Mouse (Mus musculus): ENCODE data around the gene Tle3. TPM values are rescaled to one million over a fixed set of nuclear protein-coding genes. Genes with fewer than 3 reads are reported as not detected.

The Tle3 gene
- polyA plus RNA-seq, 1 experiment = 205 TPM

DNA sequence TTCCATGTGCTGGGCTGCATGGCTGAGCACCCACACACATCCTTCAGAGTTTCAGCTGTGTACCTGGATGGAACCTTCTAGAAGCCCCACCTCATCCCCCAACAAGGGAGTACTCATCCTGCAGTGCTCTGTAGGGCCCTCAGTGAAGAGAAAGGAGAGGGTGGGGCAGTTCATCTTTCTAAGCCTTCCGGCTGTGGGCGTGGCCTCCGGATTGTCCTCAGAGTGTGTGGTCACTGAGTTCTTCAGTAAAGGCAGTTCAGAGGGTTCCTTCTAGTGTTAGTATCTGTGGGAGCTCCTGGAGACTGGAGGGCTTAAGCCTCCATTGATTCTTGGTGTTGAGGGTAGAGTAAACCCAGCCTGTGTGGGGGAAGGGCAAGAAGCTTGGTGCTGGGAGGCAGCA, 22.9 kb downstream of the Tle3 start:
- H3K4me3 ChIP-seq (ENCODE audit: control insufficient read depth, insufficient read depth, low read length) = no peak overlapping the region
- WGBS = 94% methylated on average over 3 of the region's 3 CpGs
- TF ChIP-seq CTCF (IDR thresholded peaks at IDR 0.05; ENCODE audit: borderline replicate concordance, control insufficient read depth, extremely low read depth, insufficient read depth, low read length, poor library complexity) = no peak
- H3K36me3 ChIP-seq (ENCODE audit: control insufficient read depth, insufficient read depth, low read length) = peaks cover 73% of the 10 kb centered on the region
- H3K27me3 ChIP-seq (ENCODE audit: control insufficient read depth, insufficient read depth, low read length) = no peaks in the 10 kb centered on the region; the same call in 1 of the 2 replicates
- no peak for DNase-seq
- no peaks in the 10 kb centered on the region; the same call in 1 of the 2 replicates for H3K4me1 ChIP-seq (replicated peaks; ENCODE audit: control insufficient read depth, insufficient read depth, low read length)
- H3K27ac ChIP-seq (ENCODE audit: control insufficient read depth, insufficient read depth, low read length) = no peak overlapping the region

- Histone ChIP-seq H3K27me3 (ENCODE audit: control insufficient read depth, insufficient read depth, low read length) (no peaks in the 10 kb centered on the region; the same call in 1 of the 2 replicates), H3K4me3 (ENCODE audit: control insufficient read depth, insufficient read depth, low read length) (no peak overlapping the region), H3K36me3 (ENCODE audit: control insufficient read depth, insufficient read depth, low read length) (peaks cover 73% of the 10 kb centered on the region), H3K4me1 (replicated peaks; ENCODE audit: control insufficient read depth, insufficient read depth, low read length) (no peaks in the 10 kb centered on the region; the same call in 1 of the 2 replicates), H3K27ac (ENCODE audit: control insufficient read depth, insufficient read depth, low read length) (no peak overlapping the region)
- 95% methylated on average over 13 of the region's 13 CpGs for WGBS
- no peak for TF ChIP-seq CTCF (IDR thresholded peaks at IDR 0.05; ENCODE audit: borderline replicate concordance, control insufficient read depth, extremely low read depth, insufficient read depth, low read length, poor library complexity)
- TF ChIP-seq POLR2A (IDR thresholded peaks at IDR 0.05; ENCODE audit: control insufficient read depth, extremely low read depth, insufficient read depth, low read length, poor library complexity) = no peak
- DNase-seq = no peak
These were observed 24.3 kb downstream of the Tle3 start for GRCm38 (mm10) chr9:61396474-61396873.

GRCm38 (mm10) chr9:61397130-61397529, 25.0 kb downstream of the Tle3 start:
- H3K36me3 ChIP-seq (ENCODE audit: control insufficient read depth, insufficient read depth, low read length) = peaks cover 80% of the 10 kb centered on the region
- no peak for DNase-seq
- no peak for TF ChIP-seq CTCF (IDR thresholded peaks at IDR 0.05; ENCODE audit: borderline replicate concordance, control insufficient read depth, extremely low read depth, insufficient read depth, low read length, poor library complexity)
- TF ChIP-seq POLR2A (IDR thresholded peaks at IDR 0.05; ENCODE audit: control insufficient read depth, extremely low read depth, insufficient read depth, low read length, poor library complexity) = no peak
- H3K27me3 ChIP-seq (ENCODE audit: control insufficient read depth, insufficient read depth, low read length) = no peaks in the 10 kb centered on the region; the same call in 1 of the 2 replicates
- 95% methylated on average over 4 of the region's 4 CpGs for WGBS
- H3K27ac ChIP-seq (ENCODE audit: control insufficient read depth, insufficient read depth, low read length) = no peak overlapping the region
- H3K4me3 ChIP-seq (ENCODE audit: control insufficient read depth, insufficient read depth, low read length) = no peak overlapping the region
- H3K4me1 ChIP-seq (replicated peaks; ENCODE audit: control insufficient read depth, insufficient read depth, low read length) = no peaks in the 10 kb centered on the region

- WGBS = 95% methylated on average over 9 of the region's 9 CpGs
- peaks cover 88% of the 10 kb centered on the region for H3K36me3 ChIP-seq (ENCODE audit: control insufficient read depth, insufficient read depth, low read length)
- TF ChIP-seq POLR2A (IDR thresholded peaks at IDR 0.05; ENCODE audit: control insufficient read depth, extremely low read depth, insufficient read depth, low read length, poor library complexity) (no peak), CTCF (IDR thresholded peaks at IDR 0.05; ENCODE audit: borderline replicate concordance, control insufficient read depth, extremely low read depth, insufficient read depth, low read length, poor library complexity) (no peak)
- no peak overlapping the region for H3K27ac ChIP-seq (ENCODE audit: control insufficient read depth, insufficient read depth, low read length)
- no peaks in the 10 kb centered on the region; the same call in 1 of the 2 replicates for H3K27me3 ChIP-seq (ENCODE audit: control insufficient read depth, insufficient read depth, low read length)
- H3K4me3 ChIP-seq (ENCODE audit: control insufficient read depth, insufficient read depth, low read length) = no peak overlapping the region
- no peaks in the 10 kb centered on the region for H3K4me1 ChIP-seq (replicated peaks; ENCODE audit: control insufficient read depth, insufficient read depth, low read length)
- DNase-seq = no peak
These were observed 26.0 kb downstream of the Tle3 start for GRCm38 (mm10) chr9:61398160-61398559.

- no peaks in the 10 kb centered on the region; the same call in 1 of the 2 replicates for H3K27me3 ChIP-seq (ENCODE audit: control insufficient read depth, insufficient read depth, low read length)
These were observed 28.0 kb downstream of the Tle3 start for GRCm38 (mm10) chr9:61400132-61400531.

DNA sequence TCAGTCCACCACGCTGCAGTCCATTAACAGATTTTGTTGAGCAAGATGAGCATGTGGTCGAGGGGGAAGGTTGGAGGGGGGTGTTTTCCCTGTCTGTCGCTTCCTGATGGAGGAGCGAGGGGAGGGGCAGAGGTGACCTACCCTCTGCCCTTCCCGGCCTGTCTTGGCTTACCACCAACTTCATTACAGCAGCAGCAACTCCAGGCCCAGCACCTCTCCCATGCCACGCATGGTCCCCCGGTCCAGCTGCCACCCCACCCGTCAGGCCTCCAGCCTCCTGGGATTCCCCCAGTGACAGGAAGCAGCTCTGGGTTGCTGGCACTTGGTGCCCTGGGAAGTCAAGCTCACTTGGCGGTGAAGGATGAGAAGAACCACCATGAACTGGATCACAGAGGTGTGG, 29.5 kb downstream of the Tle3 start:
- TF ChIP-seq POLR2A (IDR thresholded peaks at IDR 0.05; ENCODE audit: control insufficient read depth, extremely low read depth, insufficient read depth, low read length, poor library complexity) (no peak), CTCF (IDR thresholded peaks at IDR 0.05; ENCODE audit: borderline replicate concordance, control insufficient read depth, extremely low read depth, insufficient read depth, low read length, poor library complexity) (no peak)
- no peaks in the 10 kb centered on the region for H3K4me1 ChIP-seq (replicated peaks; ENCODE audit: control insufficient read depth, insufficient read depth, low read length)
- WGBS = 86% methylated on average over 9 of the region's 9 CpGs
- H3K27me3 ChIP-seq (ENCODE audit: control insufficient read depth, insufficient read depth, low read length) = no peaks in the 10 kb centered on the region; the same call in 1 of the 2 replicates
- H3K36me3 ChIP-seq (ENCODE audit: control insufficient read depth, insufficient read depth, low read length) = peaks cover 85% of the 10 kb centered on the region
- no peak overlapping the region for H3K27ac ChIP-seq (ENCODE audit: control insufficient read depth, insufficient read depth, low read length)
- H3K4me3 ChIP-seq (ENCODE audit: control insufficient read depth, insufficient read depth, low read length) = no peak overlapping the region
- no peak for DNase-seq

More at GRCm38 (mm10) chr9:61400132-61400531, 28.0 kb downstream of the Tle3 start:
- Histone ChIP-seq H3K4me3 (ENCODE audit: control insufficient read depth, insufficient read depth, low read length) (no peak overlapping the region), H3K27ac (ENCODE audit: control insufficient read depth, insufficient read depth, low read length) (no peak overlapping the region), H3K4me1 (replicated peaks; ENCODE audit: control insufficient read depth, insufficient read depth, low read length) (no peaks in the 10 kb centered on the region), H3K36me3 (ENCODE audit: control insufficient read depth, insufficient read depth, low read length) (peaks cover 87% of the 10 kb centered on the region)
- WGBS = 95% methylated on average over 7 of the region's 7 CpGs
- DNase-seq = no peak
- TF ChIP-seq CTCF (IDR thresholded peaks at IDR 0.05; ENCODE audit: borderline replicate concordance, control insufficient read depth, extremely low read depth, insufficient read depth, low read length, poor library complexity) (no peak), POLR2A (IDR thresholded peaks at IDR 0.05; ENCODE audit: control insufficient read depth, extremely low read depth, insufficient read depth, low read length, poor library complexity) (no peak)

DNA sequence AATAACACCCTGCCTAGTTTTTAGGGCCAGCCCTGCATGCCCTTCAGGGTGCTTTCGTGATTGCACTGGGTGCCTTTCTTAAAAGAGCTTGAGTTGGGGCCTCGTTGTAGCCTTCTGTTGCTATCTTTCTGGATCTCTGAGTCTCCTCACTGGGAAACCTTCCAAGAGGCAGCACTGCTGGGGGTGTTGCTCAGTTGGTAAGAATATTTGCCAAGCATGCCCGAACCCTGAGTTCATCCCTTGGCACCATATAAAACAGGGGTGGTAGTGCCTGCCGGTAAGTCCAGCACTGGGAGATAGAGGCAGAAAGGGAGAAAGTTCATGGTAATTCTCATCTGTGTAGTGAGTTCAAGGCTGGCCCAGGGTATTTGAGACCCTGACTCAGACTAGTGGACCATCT, 30.1 kb downstream of the Tle3 start:
- no peak for DNase-seq

More for the DNA sequence above, 30.1 kb downstream of the Tle3 start:
- Histone ChIP-seq H3K4me3 (ENCODE audit: control insufficient read depth, insufficient read depth, low read length) (no peak overlapping the region), H3K36me3 (ENCODE audit: control insufficient read depth, insufficient read depth, low read length) (peaks cover 86% of the 10 kb centered on the region), H3K27ac (ENCODE audit: control insufficient read depth, insufficient read depth, low read length) (no peak overlapping the region), H3K4me1 (replicated peaks; ENCODE audit: control insufficient read depth, insufficient read depth, low read length) (no peaks in the 10 kb centered on the region), H3K27me3 (ENCODE audit: control insufficient read depth, insufficient read depth, low read length) (no peaks in the 10 kb centered on the region; the same call in 1 of the 2 replicates)
- no peak for TF ChIP-seq POLR2A (IDR thresholded peaks at IDR 0.05; ENCODE audit: control insufficient read depth, extremely low read depth, insufficient read depth, low read length, poor library complexity)
- TF ChIP-seq CTCF (IDR thresholded peaks at IDR 0.05; ENCODE audit: borderline replicate concordance, control insufficient read depth, extremely low read depth, insufficient read depth, low read length, poor library complexity) = no peak
- 92% methylated on average over 4 of the region's 4 CpGs for WGBS

Data from thymus, adult 2 months (tissue).